Mouse (Mus musculus) heart, adult 2 months (tissue): ENCODE measurements at regions not wholly inside any gene's neighbourhood (a gene's known extent, or its start where the extent isn't known, plus 50 kb on each side); places are given as distances from the start of the nearest gene placed in this dataset.

Experiments used
- CTCF ChIP-seq: fragments of 200-600 bp; IDR thresholded peaks from 2 replicates; pipeline ENCODE4 v1.8.1; 2022; ENCODE audit warnings: antibody characterized with exemption, mild to moderate bottlenecking, moderate library complexity
- EP300 ChIP-seq: fragments of 200-500 bp; IDR thresholded peaks from 2 replicates; pipeline ENCODE4 v1.6.1; 2011; ENCODE audit warnings: low read depth, low read length, control low read depth; ENCODE audit not compliant: insufficient read depth
- POLR2A ChIP-seq: fragments of 200-500 bp; IDR thresholded peaks from 2 replicates; pipeline ENCODE4 v1.6.1; 2011; ENCODE audit warnings: mild to moderate bottlenecking, low read depth, low read length, control low read depth; ENCODE audit not compliant: insufficient read depth

GRCm38 (mm10) chr11:90802569-90803363 is 114.6 kb upstream of the Tom1l1 start:
- no peak for TF ChIP-seq CTCF
- no peak for TF ChIP-seq EP300
- TF ChIP-seq POLR2A = no peak
